Mouse (Mus musculus): Measurements from ENCODE around the gene Stat5b.

GRCm38 (mm10) chr11:100766726-100767125 is 83.8 kb downstream of the Stat5b start:
- TF ChIP-seq CTCF (IDR thresholded peaks at IDR 0.05) (no peak), EP300 (IDR thresholded peaks at IDR 0.05) (no peak)
